Mouse (Mus musculus) neural tube, embryonic 10.5 days (tissue): ENCODE data around the gene Fam240b.

Source experiments
- DNase-seq: peaks from one replicate; pipeline ENCODE4 v3.0.0-alpha.2; 2017; ENCODE audit warnings: low spot score; ENCODE audit errors: extremely low spot score

Gene Fam240b

DNA sequence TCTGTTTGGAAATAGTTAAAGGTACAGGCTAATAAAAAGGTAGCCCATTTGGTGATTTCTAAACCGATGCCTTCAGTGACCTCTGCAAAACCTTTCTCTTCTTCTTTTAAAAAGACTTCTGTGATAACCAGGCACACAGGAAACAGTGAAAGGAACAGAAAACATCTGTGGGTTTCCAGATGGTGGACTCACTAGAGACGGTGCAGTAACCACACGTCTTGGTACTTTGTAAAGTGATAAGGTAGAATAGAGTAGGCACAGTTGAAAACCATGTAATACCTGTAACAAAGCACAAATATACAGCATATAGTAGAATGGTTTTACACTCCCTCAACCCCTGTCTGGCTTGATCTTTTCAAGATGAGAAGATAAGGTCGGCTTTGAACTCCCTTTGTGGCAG, 57.0 kb downstream of the Fam240b start:
- no peak for DNase-seq

DNA sequence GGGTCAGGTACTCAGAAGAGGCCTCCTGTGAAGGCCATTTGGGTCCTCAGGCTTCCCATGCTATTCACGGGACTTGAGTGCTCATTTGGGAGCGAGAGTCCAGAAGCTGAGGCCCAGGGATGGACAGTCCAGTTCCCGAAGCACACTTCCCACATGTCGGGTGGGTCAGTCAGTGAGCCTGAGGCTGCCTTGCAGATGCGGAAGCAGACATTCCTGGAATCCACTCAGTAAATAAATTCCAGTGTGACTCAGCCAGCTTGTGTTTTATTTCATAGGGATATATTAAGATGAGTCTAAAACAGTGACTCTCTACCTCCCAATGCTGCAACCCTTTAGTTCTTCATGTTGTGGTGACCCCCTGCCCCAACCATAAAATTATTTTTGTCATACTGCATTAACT, 58.1 kb downstream of the Fam240b start:
- no peak for DNase-seq

DNA sequence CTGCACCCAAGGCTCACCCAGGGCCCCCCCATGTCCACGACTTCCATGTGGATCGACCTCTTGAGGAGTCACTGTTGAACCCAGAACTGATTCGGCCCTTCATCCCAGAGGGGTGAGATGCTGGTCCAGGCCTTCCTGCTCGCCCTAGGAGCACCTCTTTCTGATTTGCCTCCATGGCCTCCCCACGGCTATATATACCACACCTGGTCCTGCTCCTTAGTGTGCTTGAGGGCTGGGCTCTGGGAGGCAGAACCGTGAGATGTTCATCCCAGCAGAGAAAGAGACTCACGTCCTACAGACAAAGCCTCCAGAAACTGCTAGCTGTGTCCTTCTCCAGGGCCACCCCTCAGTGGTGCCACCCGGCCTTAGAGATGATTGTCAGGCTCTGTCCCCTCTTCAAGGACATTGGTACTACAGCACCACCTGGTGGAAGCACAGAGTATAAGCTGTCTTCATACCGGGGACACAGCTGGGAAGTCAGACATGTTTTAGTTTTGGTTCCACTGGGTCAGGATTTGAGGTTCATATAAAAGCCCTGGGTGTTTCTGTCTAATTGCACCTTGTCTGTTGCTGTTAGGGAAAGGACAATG, 58.6 kb downstream of the Fam240b start:
- DNase-seq: peak; percentile 62

DNA sequence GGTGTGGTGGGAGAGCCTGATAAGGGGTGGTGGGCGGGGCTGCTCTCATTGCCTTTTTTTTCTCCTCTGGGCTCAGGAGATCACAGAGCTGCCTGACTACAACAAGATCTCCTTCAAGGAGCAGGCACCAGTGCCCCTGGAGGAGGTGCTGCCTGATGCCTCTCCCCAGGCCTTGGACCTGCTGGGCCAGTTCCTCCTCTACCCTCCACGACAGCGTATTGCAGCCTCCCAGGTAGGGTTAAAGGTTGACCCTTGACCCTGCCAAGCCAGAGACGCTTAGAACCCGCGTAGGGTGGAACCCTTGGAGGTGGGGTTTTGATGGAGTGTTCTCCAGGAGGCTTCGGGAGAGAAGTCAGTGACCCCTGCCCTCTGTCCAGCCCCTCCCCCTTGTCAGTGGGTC, 59.8 kb downstream of the Fam240b start:
- DNase-seq: no peak

DNA sequence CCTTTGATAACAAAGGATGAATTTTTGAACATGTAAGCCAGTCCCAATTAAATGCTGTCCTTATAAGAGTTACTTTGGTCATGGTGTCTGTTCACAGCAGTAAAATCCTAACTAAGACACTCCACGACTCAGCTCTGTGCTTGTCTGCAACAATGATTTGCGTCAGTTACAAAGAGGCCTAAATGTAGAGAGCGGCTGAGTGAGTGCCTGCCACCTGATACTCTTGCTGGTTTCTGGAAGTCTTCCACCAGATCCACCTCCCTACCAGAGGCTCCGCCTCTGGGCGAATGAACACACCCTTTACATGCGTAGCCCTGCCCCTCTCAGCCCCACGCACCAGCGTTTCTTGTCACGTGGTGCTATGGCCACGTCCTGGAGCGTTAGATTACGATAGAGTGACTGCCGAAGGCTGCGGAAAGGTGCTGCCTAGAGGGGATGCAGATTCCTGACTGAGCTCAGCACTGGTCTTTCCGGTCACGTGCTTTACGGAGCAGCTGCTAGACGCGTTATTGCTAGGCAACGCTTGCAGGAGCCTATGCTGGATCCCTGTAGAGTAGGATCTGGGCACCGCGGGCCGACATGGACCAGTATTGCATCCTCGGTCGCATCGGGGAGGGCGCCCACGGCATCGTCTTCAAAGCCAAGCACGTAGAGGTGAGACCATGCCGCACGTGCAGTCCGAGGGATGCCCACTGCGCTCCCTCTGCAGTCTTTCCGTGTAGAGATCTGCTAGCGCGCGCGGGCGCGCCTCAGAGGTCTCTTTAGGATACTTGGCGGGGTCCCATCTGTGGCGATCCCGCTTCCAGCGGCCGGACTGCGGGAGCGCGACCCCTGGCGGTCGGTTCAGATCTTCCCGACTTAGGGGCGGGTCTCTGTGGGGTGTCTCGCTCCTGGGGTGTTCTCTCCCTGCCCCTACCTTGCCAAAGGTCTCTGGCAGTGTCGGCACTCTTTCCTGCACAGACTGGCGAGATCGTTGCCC, 65.3 kb downstream of the Fam240b start, which contains the start of gene Cdk20:
TSS of gene Cdk20 (plus strand) at position 298 of the 979 bp plus-strand sequence.
- DNase-seq: peak; percentile 94
